Mouse (Mus musculus): ENCODE data around the gene Nr2f1. TPM values are rescaled to one million over a fixed set of nuclear protein-coding genes. Genes with fewer than 3 reads are reported as not detected.

The Nr2f1 gene
- total RNA-seq, 2 experiments from 2014 or later = not detected

GRCm38 (mm10) chr13:78200991-78201870 lies 1.7 kb upstream of the Nr2f1 start:
- no peak for ATAC-seq (replicated peaks; ENCODE audit: low FRiP score, poor library complexity, severe bottlenecking)

GRCm38 (mm10) chr13:78200407-78200806 lies 850 bp upstream of the Nr2f1 start:
- no peak for ATAC-seq (replicated peaks; ENCODE audit: low FRiP score, poor library complexity, severe bottlenecking)

- no peak for ATAC-seq (replicated peaks; ENCODE audit: low FRiP score, poor library complexity, severe bottlenecking)
Measured at GRCm38 (mm10) chr13:78198871-78199641, 501 bp downstream of the Nr2f1 start.

GRCm38 (mm10) chr13:78198391-78198870 lies 1.1 kb downstream of the Nr2f1 start:
- no peak for ATAC-seq (replicated peaks; ENCODE audit: low FRiP score, poor library complexity, severe bottlenecking)

DNA sequence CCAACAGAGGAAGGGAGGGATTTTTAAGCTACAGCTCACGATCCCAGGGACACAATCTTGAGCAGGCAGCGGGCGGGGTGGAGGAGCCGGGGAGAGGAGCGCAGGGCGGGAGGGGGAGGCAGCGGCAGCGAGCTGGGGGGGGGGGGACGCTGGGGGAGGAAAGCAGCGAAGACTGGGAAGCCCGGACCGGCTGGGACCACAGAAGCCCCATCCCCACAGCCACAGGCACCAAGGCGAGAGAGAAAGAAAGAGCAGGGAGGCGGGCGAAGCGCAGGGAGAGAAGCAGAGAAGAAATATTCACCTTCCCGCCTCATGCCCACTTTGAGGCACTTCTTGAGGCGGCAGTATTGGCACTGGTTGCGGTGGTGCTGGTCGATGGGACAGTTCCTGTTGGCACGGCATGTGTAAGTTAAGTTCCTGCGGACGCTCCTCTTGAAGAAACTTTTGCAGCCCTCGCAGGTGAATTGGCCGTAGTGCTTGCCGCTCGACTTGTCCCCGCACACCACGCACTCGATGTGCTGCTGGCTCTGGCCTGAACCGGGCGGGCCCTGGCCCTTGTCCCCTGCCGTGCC lies 1.7 kb downstream of the Nr2f1 start:
- no peak for ATAC-seq (replicated peaks; ENCODE audit: low FRiP score, poor library complexity, severe bottlenecking)

- no peak for ATAC-seq (replicated peaks; ENCODE audit: low FRiP score, poor library complexity, severe bottlenecking)
Measured at GRCm38 (mm10) chr13:78197286-78197818, 2.2 kb downstream of the Nr2f1 start.

DNA sequence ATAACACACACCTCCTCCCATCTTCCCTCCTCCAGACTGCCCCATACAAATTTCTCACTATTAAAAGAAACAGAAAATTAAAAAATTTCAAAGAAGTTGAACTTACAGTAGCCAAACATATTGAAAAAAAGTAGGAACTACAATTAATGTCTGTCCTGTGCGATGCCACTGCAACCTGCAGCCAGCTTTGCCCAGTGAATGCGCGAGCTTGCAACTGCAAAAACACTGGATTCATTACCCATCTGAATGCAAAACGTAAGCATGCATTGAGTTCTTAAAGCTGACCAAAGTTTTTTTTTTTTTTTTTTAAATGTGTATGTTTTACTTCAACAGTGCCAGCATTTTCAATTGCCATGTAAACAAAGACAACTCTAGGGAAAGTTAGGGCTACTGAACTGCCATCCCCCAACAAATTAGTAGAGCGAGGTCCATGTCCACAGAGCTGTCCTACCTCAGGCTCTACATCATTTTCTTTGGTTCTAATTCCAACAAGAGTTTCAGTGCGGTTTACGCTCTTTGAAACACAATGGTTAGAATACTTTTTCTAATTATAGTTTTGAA lies 3.2 kb downstream of the Nr2f1 start:
- no peak for ATAC-seq (replicated peaks; ENCODE audit: low FRiP score, poor library complexity, severe bottlenecking)

GRCm38 (mm10) chr13:78195601-78196115 lies 3.9 kb downstream of the Nr2f1 start:
- no peak for ATAC-seq (replicated peaks; ENCODE audit: low FRiP score, poor library complexity, severe bottlenecking)

DNA sequence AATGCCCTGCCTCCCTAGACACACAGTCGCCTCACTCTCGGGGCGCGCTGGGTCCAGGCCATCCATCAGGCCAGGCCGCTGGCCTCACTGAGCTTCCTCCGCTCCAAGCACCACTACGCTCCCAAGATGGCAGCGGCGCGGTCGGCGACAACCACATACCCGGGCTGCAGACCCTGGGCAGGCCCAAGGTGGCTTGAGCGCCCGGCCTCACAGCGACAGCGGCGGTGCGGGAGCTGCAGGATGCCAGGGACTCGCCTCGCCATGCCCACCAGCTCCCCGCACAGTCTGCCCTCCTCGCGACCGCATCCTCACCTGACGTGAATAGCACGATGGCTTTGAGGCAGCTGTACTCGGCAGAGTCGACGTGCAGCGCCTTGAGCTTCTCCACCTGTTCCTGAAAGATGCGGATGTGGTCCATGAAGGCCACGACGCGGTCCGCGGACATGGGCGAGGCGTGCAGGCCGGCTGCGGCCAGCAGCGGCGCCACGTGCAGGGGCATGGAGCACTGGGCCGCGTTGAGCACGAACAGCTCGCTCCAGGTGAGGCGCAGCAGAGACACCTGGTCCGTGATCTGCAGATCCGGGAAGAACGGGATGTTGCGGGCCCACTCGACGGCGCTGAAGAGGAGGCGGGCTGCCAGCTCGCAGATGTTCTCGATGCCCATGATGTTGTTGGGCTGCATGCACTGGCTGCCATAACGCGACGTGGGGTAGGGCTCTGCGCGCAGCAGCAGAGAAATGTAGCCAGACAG lies 4.5 kb downstream of the Nr2f1 start:
- ATAC-seq (replicated peaks; ENCODE audit: low FRiP score, poor library complexity, severe bottlenecking) = no peak

DNA sequence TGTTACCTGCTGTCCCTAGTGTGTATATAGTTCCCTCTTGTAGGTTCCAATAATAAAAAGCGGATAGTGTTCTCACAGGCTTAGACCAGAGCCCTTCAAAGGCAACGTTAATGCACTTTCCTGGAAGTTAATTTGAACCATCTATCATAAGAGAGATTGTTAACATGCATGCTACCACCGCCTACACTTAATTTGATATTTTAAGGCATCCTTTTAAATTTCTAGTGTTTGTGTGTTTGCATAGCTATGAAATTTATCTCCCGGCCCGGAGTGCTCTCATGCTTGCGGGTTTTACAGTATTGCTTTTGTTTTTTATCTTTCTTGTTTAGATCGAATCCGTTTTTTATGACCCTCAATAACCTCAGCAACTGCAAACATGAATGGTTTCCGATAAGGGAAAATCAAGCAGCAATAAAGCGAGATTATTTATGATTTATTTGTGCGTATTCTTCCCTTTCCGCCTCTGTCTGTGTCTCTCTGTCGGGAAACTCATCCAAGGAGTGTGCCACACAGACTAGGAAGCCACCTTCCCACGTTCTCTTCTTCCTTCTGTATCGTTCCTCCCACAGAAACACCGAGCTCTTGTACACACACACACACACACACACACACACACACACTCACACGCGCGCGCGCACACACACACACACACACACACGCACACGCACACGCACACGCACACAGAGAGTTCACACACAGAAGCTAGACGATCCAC lies 5.3 kb downstream of the Nr2f1 start:
- no peak for ATAC-seq (replicated peaks; ENCODE audit: low FRiP score, poor library complexity, severe bottlenecking)

GRCm38 (mm10) chr13:78193211-78193610 lies 6.3 kb downstream of the Nr2f1 start:
- ATAC-seq (replicated peaks; ENCODE audit: low FRiP score, poor library complexity, severe bottlenecking) = no peak

DNA sequence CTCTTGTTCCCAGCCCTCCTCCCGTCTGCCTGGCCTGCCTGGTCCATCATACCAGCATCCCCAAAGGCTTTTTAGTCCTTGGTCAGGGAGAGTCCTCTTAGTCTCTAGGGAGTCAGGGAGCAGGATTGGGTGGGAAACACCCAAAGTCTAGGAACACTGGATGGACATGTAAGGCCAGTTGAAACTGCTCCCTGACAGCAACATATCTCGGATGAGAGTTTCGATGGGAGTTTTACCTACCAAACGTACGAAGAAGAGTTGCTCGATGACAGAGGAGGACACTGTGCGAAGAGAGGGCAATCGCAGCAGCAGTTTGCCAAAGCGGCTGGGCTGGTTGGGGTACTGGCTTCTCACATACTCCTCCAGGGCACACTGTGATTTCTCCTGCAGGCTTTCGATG lies 10.0 kb downstream of the Nr2f1 start:
- no peak for ATAC-seq (replicated peaks; ENCODE audit: low FRiP score, poor library complexity, severe bottlenecking)

DNA sequence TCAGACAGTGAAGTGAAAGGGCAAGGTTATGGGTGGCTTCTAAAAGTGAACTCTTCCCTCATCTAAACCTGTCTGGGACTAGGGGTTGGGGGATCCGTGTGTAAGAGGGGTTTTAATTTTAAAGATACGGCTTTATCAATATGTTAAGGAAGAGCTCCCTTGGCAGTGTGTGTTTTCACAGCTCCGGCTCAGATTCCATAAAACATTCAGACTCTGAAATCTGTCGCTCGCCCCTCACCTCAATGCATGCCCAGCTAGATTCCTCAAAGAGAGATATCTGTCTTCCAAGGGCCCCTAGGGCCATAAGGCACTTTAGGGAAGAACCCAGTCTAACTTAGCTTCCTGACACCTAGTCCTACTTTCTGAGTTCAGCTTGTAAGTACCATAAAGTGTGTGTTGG lies 11.7 kb downstream of the Nr2f1 start:
- no peak for ATAC-seq (replicated peaks; ENCODE audit: low FRiP score, poor library complexity, severe bottlenecking)

DNA sequence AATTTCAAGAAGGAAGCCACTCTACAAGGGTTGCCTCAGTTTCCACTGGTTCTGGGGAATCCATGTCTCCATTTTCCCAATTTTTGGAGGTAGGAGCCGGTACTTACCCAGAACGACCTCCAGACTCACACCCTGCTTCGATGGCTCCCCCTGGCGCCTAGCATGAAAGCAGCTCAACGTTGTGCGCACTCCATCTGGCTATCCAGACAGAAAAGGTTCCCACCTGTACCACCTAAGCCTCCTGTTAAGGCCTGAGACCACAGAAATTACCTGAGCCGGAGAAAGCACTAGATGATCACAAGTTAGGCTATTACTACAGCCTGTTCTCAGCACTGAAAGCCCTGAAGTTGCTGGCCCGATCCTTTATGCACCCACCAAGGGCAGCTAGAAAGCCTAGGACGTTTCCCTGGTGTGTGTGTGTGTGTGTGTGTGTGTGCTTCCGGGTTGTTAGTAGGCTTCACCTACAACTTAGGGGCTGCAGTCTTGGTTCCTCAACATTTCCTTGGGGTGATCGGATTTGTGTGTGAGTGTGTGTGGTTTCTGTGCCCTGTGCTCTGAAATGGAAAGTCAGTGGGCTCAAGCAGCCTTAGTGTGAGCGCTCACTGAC lies 13.1 kb downstream of the Nr2f1 start:
- no peak for ATAC-seq (replicated peaks; ENCODE audit: low FRiP score, poor library complexity, severe bottlenecking)

GRCm38 (mm10) chr13:78184786-78185466 lies 14.6 kb downstream of the Nr2f1 start:
- no peak for ATAC-seq (replicated peaks; ENCODE audit: low FRiP score, poor library complexity, severe bottlenecking)

- no peak for ATAC-seq (replicated peaks; ENCODE audit: low FRiP score, poor library complexity, severe bottlenecking)
Measured at GRCm38 (mm10) chr13:78183986-78184385, 15.6 kb downstream of the Nr2f1 start.

DNA sequence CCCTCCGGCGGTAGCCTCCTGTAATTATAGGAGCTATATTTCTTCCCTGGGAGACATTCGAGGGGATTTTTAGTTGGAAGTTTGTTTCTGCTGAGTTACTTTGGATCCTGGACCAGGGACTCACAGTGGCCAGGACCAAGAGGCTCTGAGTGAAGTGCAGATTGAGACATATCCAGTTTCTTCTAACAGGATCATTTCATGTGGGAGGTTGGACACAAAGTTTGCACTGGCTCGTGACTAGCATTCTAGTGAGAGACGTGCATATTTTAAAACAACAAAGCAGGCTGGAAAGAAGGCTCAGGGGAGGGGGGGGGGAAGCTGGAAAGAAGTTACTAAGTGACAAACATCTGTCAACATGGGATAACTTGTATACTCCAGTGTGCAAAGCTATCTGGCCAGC lies 16.6 kb downstream of the Nr2f1 start:
- no peak for ATAC-seq (replicated peaks; ENCODE audit: low FRiP score, poor library complexity, severe bottlenecking)

Data from erythroid progenitor cell, adult 5-6 weeks (primary cell).